Mouse (Mus musculus): Measurements from ENCODE around the gene 9830107B12Rik. TPM values are rescaled to one million over a fixed set of nuclear protein-coding genes. Genes with fewer than 3 reads are reported as not detected.

9830107B12Rik gene
- polyA plus RNA-seq, 1 experiment from 2014 or later, result not detected

DNA sequence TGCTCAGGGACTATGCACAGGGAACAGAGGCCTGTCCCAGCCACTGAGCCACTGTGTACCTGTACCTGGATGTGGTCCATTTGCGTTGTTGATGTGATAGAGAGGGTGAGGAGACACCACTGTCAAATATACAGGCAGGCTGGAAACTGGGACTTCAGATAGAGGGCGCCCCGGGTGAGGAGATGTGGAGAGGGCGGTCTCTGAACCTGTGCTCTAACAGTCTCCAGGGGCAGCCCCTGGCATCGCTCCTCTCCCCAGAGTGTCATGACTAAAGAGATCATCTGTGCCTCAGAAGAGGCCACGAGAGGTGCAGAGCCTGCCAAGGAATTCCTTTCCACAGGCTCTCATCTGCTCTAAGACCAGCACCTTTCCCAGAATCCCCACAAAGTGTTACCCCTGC is 38.2 kb downstream of the 9830107B12Rik start:
- no peaks in the 10 kb centered on the region for H3K27me3 ChIP-seq
- ATAC-seq (no peak), DNase-seq (ENCODE audit: low read depth, low spot score) (no peak)
- no peak for TF ChIP-seq CTCF (IDR thresholded peaks at IDR 0.05)
- CTCF ChIA-PET, result interaction anchor here (0.8 to 1.4 kb wide), 2 partner anchors 12 to 315 kb away, joined by 3 read pairs; no protein-coding TSS in a partner anchor
- POLR2A ChIA-PET, result no interaction called here
- in situ Hi-C loops (cut with MboI; ENCODE audit: low pct_unique_long_range_greater_than_20kb), result loop anchor here (25.0 kb wide), 1 partner anchor 229 kb away; the partner anchor contains the start of gene Trem2

- in situ Hi-C loops (cut with MboI; ENCODE audit: low pct_unique_long_range_greater_than_20kb), result loop anchor here (25.0 kb wide), 1 partner anchor 230 kb away; the partner anchor contains the start of gene Trem2
- DNase-seq (ENCODE audit: low read depth, low spot score), result no peak
- ChIA-PET CTCF (interaction anchor here (0.8 to 1.4 kb wide), 2 partner anchors 13 to 314 kb away, joined by 3 read pairs; no protein-coding TSS in a partner anchor), POLR2A (no interaction called here)
- TF ChIP-seq CTCF (IDR thresholded peaks at IDR 0.05), result no peak
- H3K27me3 ChIP-seq, result no peaks in the 10 kb centered on the region
- no peak for ATAC-seq
Observed at GRCm38 (mm10) chr17:48107333-48107732, 38.7 kb downstream of the 9830107B12Rik start.

DNA sequence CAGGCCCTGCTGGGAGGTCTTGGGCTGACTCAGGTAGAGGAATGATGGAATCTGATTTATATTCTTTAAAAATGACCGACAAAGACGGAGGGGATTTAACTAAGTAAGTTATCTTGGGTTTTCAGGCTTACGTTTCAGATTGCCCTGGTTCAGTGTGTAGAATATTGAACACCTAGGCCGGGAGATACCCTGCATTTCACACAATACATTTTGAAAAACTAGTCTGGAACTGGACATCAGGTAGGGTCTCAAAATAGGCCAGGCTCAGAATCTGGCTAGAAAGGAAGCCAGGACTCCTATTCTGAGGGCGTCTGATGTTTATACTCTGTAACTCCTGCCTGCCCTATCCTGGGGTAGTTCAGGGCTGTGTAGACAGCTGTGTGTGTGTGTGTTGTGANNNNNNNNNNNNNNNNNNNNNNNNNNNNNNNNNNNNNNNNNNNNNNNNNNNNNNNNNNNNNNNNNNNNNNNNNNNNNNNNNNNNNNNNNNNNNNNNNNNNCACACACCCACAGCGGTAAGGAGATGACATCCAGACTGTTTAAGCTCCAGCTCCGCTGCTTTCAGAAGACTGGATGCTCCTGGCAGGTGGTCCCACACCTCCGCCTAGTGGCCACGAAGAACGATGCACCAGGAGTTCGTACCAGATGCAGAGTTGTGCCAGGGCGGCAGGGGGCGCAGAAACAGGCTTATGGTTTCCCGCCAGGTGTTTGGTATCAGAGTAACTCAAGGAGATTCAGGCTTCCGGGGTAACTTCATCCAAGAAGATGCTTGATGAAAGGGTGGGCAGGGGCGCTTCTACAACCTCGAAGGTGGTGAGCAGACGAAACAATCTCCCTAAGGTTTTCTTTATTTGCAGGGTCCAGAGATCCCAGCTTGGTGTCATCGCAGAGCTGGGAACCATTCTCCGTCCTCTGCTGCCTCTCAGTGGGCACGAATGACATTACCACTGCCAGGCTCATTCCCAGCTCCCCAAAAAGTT is 45.3 kb downstream of the 9830107B12Rik start:
- peaks cover 21% of the 10 kb centered on the region for H3K27me3 ChIP-seq
- in situ Hi-C loops (cut with MboI; ENCODE audit: low pct_unique_long_range_greater_than_20kb), result loop anchor here (5.0 to 25.0 kb wide), 2 partner anchors 237 to 303 kb away; partner anchors contain the start of gene Trem2
- TF ChIP-seq CTCF (IDR thresholded peaks at IDR 0.05), result peak; percentile 99
- DNase-seq (ENCODE audit: low read depth, low spot score), result peak; percentile 22
- ChIA-PET POLR2A (no interaction called here), CTCF (interaction anchor here (0.5 to 1.6 kb wide), 8 partner anchors 9 to 309 kb away, joined by 3 to 7 read pairs (median 3); no protein-coding TSS in a partner anchor)
- peak; percentile 89 for ATAC-seq

- ChIA-PET CTCF (interaction anchor here (1.4 kb wide), 1 partner anchor 20 kb away, joined by 3 read pairs; no protein-coding TSS in a partner anchor), POLR2A (no interaction called here)
- no peak for TF ChIP-seq CTCF (IDR thresholded peaks at IDR 0.05)
- ATAC-seq, result no peak
- H3K27me3 ChIP-seq, result peaks cover 26% of the 10 kb centered on the region
- in situ Hi-C loops (cut with MboI; ENCODE audit: low pct_unique_long_range_greater_than_20kb), result no loop called here
- no peak for DNase-seq (ENCODE audit: low read depth, low spot score)
Observed at GRCm38 (mm10) chr17:48099312-48099711, 46.8 kb downstream of the 9830107B12Rik start.

DNA sequence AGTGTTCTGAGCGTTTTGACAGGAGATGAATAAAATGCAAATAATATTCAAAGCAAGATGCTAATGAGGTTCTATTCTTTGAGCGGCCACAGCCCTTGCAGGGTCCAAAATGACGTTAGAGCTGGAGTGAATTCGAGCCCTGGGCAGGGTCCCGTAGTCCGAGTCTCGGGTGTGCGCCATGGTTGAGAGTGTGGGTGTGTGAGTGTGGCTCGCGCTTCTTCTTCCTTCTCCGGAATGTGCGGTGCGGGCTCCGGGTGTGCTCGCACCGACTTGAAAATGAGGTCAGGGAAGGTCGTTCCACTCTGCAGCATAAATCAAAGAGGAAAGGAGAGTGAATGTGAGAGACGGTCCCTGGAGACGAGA is 47.6 kb downstream of the 9830107B12Rik start:
- in situ Hi-C loops (cut with MboI; ENCODE audit: low pct_unique_long_range_greater_than_20kb), result no loop called here
- ATAC-seq (no peak), DNase-seq (ENCODE audit: low read depth, low spot score) (no peak)

GRCm38 (mm10) chr17:48097743-48098527 is 48.1 kb downstream of the 9830107B12Rik start:
- in situ Hi-C loops (cut with MboI; ENCODE audit: low pct_unique_long_range_greater_than_20kb), result no loop called here
- ChIA-PET POLR2A (no interaction called here), CTCF (interaction anchor here (1.4 kb wide), 1 partner anchor 21 kb away, joined by 3 read pairs; no protein-coding TSS in a partner anchor)
- peaks cover 26% of the 10 kb centered on the region for H3K27me3 ChIP-seq
- ATAC-seq (no peak), DNase-seq (ENCODE audit: low read depth, low spot score) (no peak)
- no peak for TF ChIP-seq CTCF (IDR thresholded peaks at IDR 0.05)

More for the DNA sequence above, 47.6 kb downstream of the 9830107B12Rik start:
- CTCF ChIA-PET, result interaction anchor here (1.4 kb wide), 1 partner anchor 21 kb away, joined by 3 read pairs; no protein-coding TSS in a partner anchor
- POLR2A ChIA-PET, result no interaction called here
- peaks cover 26% of the 10 kb centered on the region for H3K27me3 ChIP-seq
- no peak for TF ChIP-seq CTCF (IDR thresholded peaks at IDR 0.05)

DNA sequence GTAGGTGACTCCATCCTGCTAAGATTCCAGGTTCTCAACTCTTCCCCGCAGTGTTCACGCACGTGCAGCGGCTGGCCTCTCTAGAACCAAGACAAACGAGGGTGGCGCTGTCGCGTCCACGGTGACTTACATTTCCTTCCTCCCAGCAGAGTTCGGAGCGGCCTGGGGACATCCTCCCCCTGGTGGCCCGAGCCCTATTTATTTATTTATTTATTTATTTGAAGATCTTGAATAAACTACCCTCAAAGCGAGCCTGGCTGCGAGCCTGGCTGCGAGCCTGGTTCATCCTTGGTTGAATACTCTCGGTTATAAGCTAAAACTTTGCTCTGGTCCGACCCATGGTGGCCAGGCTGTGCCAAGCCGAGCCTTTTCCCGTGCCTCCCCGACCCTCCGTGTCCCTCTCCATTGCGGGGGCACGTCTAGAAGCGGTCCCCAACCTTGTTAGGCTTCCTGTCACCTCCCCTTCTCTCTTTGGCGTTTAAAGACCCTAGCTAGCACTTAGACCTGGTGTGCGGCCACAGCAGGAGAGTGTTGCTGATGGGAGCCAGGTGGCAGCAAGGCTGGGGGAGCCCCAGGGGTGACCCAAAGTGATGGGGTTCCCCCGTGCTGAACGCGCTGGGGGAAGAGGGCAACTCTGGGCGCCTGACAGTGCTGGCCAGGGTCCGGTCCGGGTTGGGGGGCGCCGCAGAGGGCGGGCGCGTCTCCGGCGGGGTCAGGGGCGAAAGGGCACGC is 48.9 kb downstream of the 9830107B12Rik start:
- in situ Hi-C loops (cut with MboI; ENCODE audit: low pct_unique_long_range_greater_than_20kb), result no loop called here
- POLR2A ChIA-PET, result no interaction called here
- ATAC-seq, result no peak
- CTCF ChIA-PET, result interaction anchor here (0.9 kb wide), 1 partner anchor 223 kb away, joined by 3 read pairs; no protein-coding TSS in a partner anchor
- peaks cover 26% of the 10 kb centered on the region for H3K27me3 ChIP-seq
- no peak for TF ChIP-seq CTCF (IDR thresholded peaks at IDR 0.05)
- no peak for DNase-seq (ENCODE audit: low read depth, low spot score)

GRCm38 (mm10) chr17:48096321-48096720 is 49.7 kb downstream of the 9830107B12Rik start:
- in situ Hi-C loops (cut with MboI; ENCODE audit: low pct_unique_long_range_greater_than_20kb), result no loop called here
- TF ChIP-seq CTCF (IDR thresholded peaks at IDR 0.05), result no peak
- CTCF ChIA-PET, result interaction anchor here (1.0 kb wide), 1 partner anchor 19 kb away, joined by 3 read pairs; no protein-coding TSS in a partner anchor
- POLR2A ChIA-PET, result no interaction called here
- DNase-seq (ENCODE audit: low read depth, low spot score) (no peak), ATAC-seq (no peak)
- H3K27me3 ChIP-seq, result peaks cover 26% of the 10 kb centered on the region

DNA sequence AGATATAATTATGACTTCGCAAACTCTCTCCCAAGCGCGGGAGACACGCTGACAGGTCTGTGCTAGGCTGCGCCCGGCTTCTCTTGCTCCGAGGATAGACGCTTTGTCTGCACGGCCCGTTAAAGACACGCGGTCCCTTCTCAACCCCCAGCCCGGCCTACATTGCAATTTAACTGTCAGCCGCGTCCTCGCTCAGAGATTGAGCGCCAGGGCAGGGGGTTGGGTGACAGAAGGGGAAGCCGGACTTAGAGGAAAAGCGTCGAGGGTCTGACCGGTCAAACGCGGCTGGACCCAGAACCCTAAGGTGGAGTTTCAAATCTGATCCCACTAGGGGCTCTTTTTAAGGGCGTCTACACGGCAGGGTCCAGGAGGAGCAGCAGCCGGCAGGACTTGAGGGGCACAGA is 50.3 kb downstream of the 9830107B12Rik start:
- POLR2A ChIA-PET, result no interaction called here
- in situ Hi-C loops (cut with MboI; ENCODE audit: low pct_unique_long_range_greater_than_20kb), result no loop called here
- CTCF ChIA-PET, result interaction anchor here (1.0 kb wide), 1 partner anchor 20 kb away, joined by 3 read pairs; no protein-coding TSS in a partner anchor
- DNase-seq (ENCODE audit: low read depth, low spot score), result no peak
- no peak for TF ChIP-seq CTCF (IDR thresholded peaks at IDR 0.05)
- H3K27me3 ChIP-seq, result peaks cover 26% of the 10 kb centered on the region
- ATAC-seq, result no peak

All from Patski (cell line).